Mouse (Mus musculus) embryonic fibroblast, embryonic 13.5 days (primary cell): ENCODE measurements around the gene Wscd2.

Experiments used
- CTCF ChIP-seq: IDR thresholded peaks from 2 replicates; pipeline ENCODE4 v1.5.1; 2011; ENCODE audit warnings: mild to moderate bottlenecking, control low read depth, low read length, moderate library complexity, borderline replicate concordance; ENCODE audit not compliant: insufficient read depth
- POLR2A ChIP-seq: IDR thresholded peaks from 2 replicates; pipeline ENCODE4 v1.6.1; 2011; ENCODE audit warnings: low read depth, mild to moderate bottlenecking, control low read depth, low read length, moderate library complexity

GRCm38 (mm10) chr5:113469231-113469630 lies 20.9 kb upstream of the Wscd2 start:
- TF ChIP-seq CTCF (no peak), POLR2A (no peak)
